8 mouse cellular contexts compared by ENCODE assay signal in genomic region chr6:119174307-119175074, GRCm38 (mm10). TPM values are rescaled to one million over a fixed set of nuclear protein-coding genes. Genes with fewer than 3 reads are reported as not detected.
A peak's percentile ranks its signal among the peaks of the same experiment; 100 is the strongest.
DNase-seq lines count a peak whose midpoint lies in the region; ATAC-seq and TF ChIP-seq lines count a peak whose summit lies in the region.

No protein-coding gene starts in this region.

- intact Hi-C loops in heart, postnatal 10 days (cut with DNase I), result no loop called here

- TF ChIP-seq CTCF in cortical plate, adult 2 months (IDR thresholded peaks at IDR 0.05; ENCODE audit: extremely low read depth, insufficient read depth, low read length), result no peak

- H3K27ac ChIP-seq in heart, embryonic 15.5 days, result peak overlapping the region; percentile 92
- peak overlapping the region; percentile 9; the same call in 1 of the 2 replicates for H3K27ac ChIP-seq in cortical plate, adult 2 months (ENCODE audit: insufficient read depth, low read length)
- peak overlapping the region; percentile 95 for H3K27ac ChIP-seq in hindbrain, embryonic 13.5 days
- peak overlapping the region; percentile 48 for H3K27ac ChIP-seq in midbrain, embryonic 13.5 days

- H3K9ac ChIP-seq in heart, embryonic 15.5 days, result peak overlapping the region; percentile 79; the same call in 1 of the 2 replicates
- H3K9ac ChIP-seq in hindbrain, embryonic 13.5 days, result no peak overlapping the region
- 0 out of 2 replicates have a peak overlapping the region, but pooled peaks have one; percentile 5 for H3K9ac ChIP-seq in midbrain, embryonic 13.5 days (replicated peaks)

- H3K4me2 ChIP-seq in heart, embryonic 15.5 days, result peak overlapping the region; percentile 75
- peak overlapping the region; percentile 67 for H3K4me2 ChIP-seq in hindbrain, embryonic 13.5 days
- peak overlapping the region; percentile 63 for H3K4me2 ChIP-seq in midbrain, embryonic 13.5 days (replicated peaks)

- TF ChIP-seq POLR2A in cortical plate, adult 2 months (IDR thresholded peaks at IDR 0.05; ENCODE audit: extremely low read depth, insufficient read depth, low read length), result no peak

- ATAC-seq in heart, embryonic 15.5 days (replicated peaks; ENCODE audit: insufficient number of reproducible peaks, insufficient read depth, low FRiP score, low read depth), result no peak
- ATAC-seq in hindbrain, embryonic 13.5 days (ENCODE audit: low FRiP score), result peak; percentile 44; the same call in 1 of the 2 replicates
- peak; percentile 43 for ATAC-seq in midbrain, embryonic 13.5 days

- H3K4me3 ChIP-seq in heart, embryonic 15.5 days, result peak overlapping the region; percentile 84
- peak overlapping the region; percentile 95 for H3K4me3 ChIP-seq in cortical plate, adult 2 months (ENCODE audit: insufficient read depth, low read length)
- H3K4me3 ChIP-seq in hindbrain, embryonic 13.5 days, result peak overlapping the region; percentile 80
- H3K4me3 ChIP-seq in midbrain, embryonic 13.5 days (replicated peaks), result peak overlapping the region; percentile 71

- H3K27me3 ChIP-seq in heart, embryonic 15.5 days, result no peaks in the 10 kb centered on the region
- no peaks in the 10 kb centered on the region for H3K27me3 ChIP-seq in hindbrain, embryonic 13.5 days
- no peaks in the 10 kb centered on the region for H3K27me3 ChIP-seq in midbrain, embryonic 13.5 days

- H3K36me3 ChIP-seq in heart, embryonic 15.5 days, result 0 out of 2 replicates have a peak, but pooled peaks cover under 1% of the 10 kb centered on the region
- no peaks in the 10 kb centered on the region for H3K36me3 ChIP-seq in hindbrain, embryonic 13.5 days
- no peaks in the 10 kb centered on the region for H3K36me3 ChIP-seq in midbrain, embryonic 13.5 days

- 53% methylated on average over 12 of the region's 12 CpGs for WGBS in heart, embryonic 15.5 days
- 59% methylated on average over 12 of the region's 12 CpGs for WGBS in hindbrain, embryonic 13.5 days
- WGBS in midbrain, embryonic 13.5 days, result 53% methylated on average over 12 of the region's 12 CpGs

- no peak for DNase-seq in heart, postnatal 10 days
- no peak for DNase-seq in frontal cortex, postnatal 14 days (ENCODE audit: low spot score in 2 of 2)
- DNase-seq in retina, postnatal 1 day, result no peak
- no peak for DNase-seq in thymus, postnatal 36 days

- H3K4me1 ChIP-seq in heart, embryonic 15.5 days (replicated peaks), result peaks cover 60% of the 10 kb centered on the region
- peaks cover 6% of the 10 kb centered on the region for H3K4me1 ChIP-seq in cortical plate, adult 2 months (ENCODE audit: control insufficient read depth, insufficient read depth, low read length)
- H3K4me1 ChIP-seq in hindbrain, embryonic 13.5 days (replicated peaks), result peaks cover 24% of the 10 kb centered on the region
- peaks cover 30% of the 10 kb centered on the region for H3K4me1 ChIP-seq in midbrain, embryonic 13.5 days (replicated peaks)

- H3K9me3 ChIP-seq in heart, embryonic 15.5 days (replicated peaks), result no peaks in the 10 kb centered on the region
- H3K9me3 ChIP-seq in hindbrain, embryonic 13.5 days, result no peaks in the 10 kb centered on the region
- no peaks in the 10 kb centered on the region for H3K9me3 ChIP-seq in midbrain, embryonic 13.5 days

RNA-seq across cellular contexts. Expression of gene Dcp1b, which starts 0.6 kb away (rescaled TPM):
- 7.6 and 7.8 TPM in 2 replicates for polyA plus RNA-seq in heart, embryonic 15.5 days (2015; fragmentation: Nextera tagmentation; extraction: Ambion mirVana)
- 1 to 10 TPM; 4.2 to 5.3 TPM for total RNA-seq in heart, postnatal 10 days (2021)
- 26.6 and 27.1 TPM in 2 replicates for polyA plus RNA-seq in cortical plate, adult 2 months (2012; rRNA removed)
- polyA plus RNA-seq in hindbrain, embryonic 13.5 days (2015; fragmentation: Nextera tagmentation; extraction: Ambion mirVana), result 13.8 TPM in 2 replicates
- 14.7 and 15.6 TPM in 2 replicates for polyA plus RNA-seq in midbrain, embryonic 13.5 days (2015; fragmentation: Nextera tagmentation; extraction: Ambion mirVana)

RNA-seq across cellular contexts. Expression of gene Cacna1c, which starts 21.7 kb away (rescaled TPM):
- polyA plus RNA-seq in heart, embryonic 15.5 days (2015; fragmentation: Nextera tagmentation; extraction: Ambion mirVana), result 51.7 and 65.3 TPM in 2 replicates
- total RNA-seq in heart, postnatal 10 days (2021), result 100 to 1,000 TPM; 207 to 222 TPM
- polyA plus RNA-seq in cortical plate, adult 2 months (2012; rRNA removed), result 15.3 and 15.9 TPM in 2 replicates
- 5.9 and 6.9 TPM in 2 replicates for polyA plus RNA-seq in hindbrain, embryonic 13.5 days (2015; fragmentation: Nextera tagmentation; extraction: Ambion mirVana)
- 5.2 and 5.6 TPM in 2 replicates for polyA plus RNA-seq in midbrain, embryonic 13.5 days (2015; fragmentation: Nextera tagmentation; extraction: Ambion mirVana)

Comparison
In these comparisons a context has a peak if more than half of its experiments do, and no peak if none do; other contexts are left out.
1. H3K27ac ChIP-seq: peak in every context shown above with its lines; median percentile 95 in hindbrain, embryonic 13.5 days; 92 in heart, embryonic 15.5 days; 48 in midbrain, embryonic 13.5 days; 9 in cortical plate, adult 2 months.